Mouse (Mus musculus) c-Kit-negative CD71-positive TER-119-positive erythroid progenitor cells, embryonic 14.5 days (primary cell): ENCODE measurements around the gene Arhgef1.
A peak's percentile ranks its signal among the peaks of the same experiment; 100 is the strongest.

Experiments
- DNase-seq: peaks from one replicate; pipeline ENCODE4 v3.0.0-alpha.2; 2013; ENCODE audit warnings: low read depth, low spot score

Arhgef1 gene

DNA sequence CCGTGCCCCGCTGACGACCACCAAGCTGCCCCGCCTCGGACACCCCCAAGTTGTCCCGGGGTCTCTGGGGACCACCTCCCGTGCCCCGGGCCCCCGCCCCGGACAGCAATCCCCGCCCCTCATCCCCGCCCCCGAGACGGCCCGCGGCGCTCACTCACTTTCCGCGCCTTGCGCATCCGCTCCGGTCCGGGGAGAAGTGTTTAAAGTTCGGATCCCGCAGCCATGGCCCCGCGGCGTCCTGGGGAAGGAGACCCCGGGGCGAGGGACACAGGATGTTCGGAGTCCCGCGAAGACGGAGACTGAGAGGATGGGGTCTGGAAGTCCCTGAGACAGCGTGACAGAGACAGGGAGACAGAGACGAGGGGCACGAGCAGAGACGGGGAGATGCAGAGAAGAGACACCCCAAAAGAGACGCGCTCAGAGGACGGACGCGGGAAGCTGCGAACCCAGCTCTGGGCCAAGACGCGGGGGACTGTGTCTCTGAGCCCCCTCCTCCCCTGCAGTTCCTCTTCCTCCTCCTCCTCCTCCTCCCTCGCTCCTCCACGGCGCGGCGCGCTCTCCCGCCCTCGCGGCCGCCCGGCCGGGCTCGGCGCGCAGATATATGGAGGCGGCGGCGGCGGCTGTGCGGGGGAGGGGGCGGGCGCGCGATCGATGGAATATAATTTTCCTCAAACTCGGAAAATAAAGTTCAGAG is 41.7 kb downstream of the Arhgef1 start, which contains the start of gene Gm4881:
TSS of gene Gm4881 (minus strand) at position 238 of the 694 bp plus-strand sequence.
- DNase-seq = no peak

- no peak for DNase-seq
Measured at GRCm38 (mm10) chr7:24947316-24948048, 44.8 kb downstream of the Arhgef1 start.

GRCm38 (mm10) chr7:24948774-24949173 is 46.1 kb downstream of the Arhgef1 start:
- no peak for DNase-seq

DNA sequence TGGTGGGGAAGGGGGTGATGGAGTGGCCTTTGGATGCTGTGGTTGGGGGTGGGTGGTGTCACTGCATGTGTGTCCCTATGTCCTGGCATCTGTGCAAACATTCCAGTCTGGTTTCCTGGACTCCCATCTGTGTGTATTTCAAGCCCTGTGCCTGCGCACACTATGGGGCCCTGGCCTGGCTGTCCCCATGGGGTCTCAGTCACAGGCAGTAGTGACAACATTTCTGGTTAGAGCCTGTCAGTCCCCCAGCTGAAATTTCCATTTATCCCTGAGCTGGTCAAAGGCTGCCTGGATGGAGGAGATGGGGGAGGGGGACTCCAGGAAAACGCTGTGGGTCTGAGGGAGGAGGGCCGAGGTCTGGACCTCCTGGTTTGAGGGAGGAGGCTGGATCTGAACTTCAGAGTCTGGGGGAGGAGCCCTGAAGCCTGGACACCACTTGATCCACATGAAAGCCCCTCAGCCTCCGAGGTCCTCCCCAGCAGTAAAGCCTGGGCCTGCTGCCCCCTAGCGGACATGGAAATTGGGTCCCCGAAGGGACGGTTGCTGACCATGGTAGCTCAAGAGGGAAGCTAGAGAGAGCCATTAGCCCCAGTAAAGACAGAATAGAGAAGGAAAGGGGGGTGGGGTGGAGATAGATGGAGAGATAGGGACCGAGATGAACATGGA is 47.4 kb downstream of the Arhgef1 start:
- DNase-seq = no peak

DNA sequence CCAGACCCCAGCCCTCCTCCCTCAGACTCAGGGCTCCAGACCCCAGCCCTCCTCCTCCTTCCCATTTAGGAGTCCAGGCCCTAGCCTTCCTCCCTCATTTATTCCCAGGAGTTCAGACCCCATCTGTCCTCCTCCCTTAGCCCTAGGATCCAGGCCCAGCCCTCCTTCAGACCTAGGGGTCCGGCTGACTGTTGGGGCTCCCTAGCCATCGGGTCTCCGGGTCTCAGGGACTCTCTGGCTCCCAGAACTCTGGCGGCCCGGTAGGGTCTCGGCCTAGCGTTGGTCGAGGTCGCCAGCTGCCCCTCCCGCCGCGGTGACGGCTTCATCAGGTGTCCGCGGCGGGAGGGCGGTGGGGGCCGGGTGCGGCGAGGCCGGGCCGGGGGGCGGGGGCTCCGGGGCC is 51.3 kb downstream of the Arhgef1 start:
- DNase-seq = no peak

GRCm38 (mm10) chr7:24954450-24954849 is 51.7 kb downstream of the Arhgef1 start:
- DNase-seq = no peak

GRCm38 (mm10) chr7:24955226-24955625 is 52.5 kb downstream of the Arhgef1 start:
- no peak for DNase-seq

- DNase-seq = no peak
Measured at GRCm38 (mm10) chr7:24964288-24964687, 61.6 kb downstream of the Arhgef1 start.

GRCm38 (mm10) chr7:24964897-24965535 is 62.3 kb downstream of the Arhgef1 start:
- peak; percentile 36 for DNase-seq

GRCm38 (mm10) chr7:24967966-24968365 is 65.3 kb downstream of the Arhgef1 start:
- DNase-seq = no peak

GRCm38 (mm10) chr7:24968463-24968862 is 65.8 kb downstream of the Arhgef1 start:
- no peak for DNase-seq

- no peak for DNase-seq
Measured at GRCm38 (mm10) chr7:24969805-24970204, 67.1 kb downstream of the Arhgef1 start.

GRCm38 (mm10) chr7:24970341-24970740 is 67.6 kb downstream of the Arhgef1 start:
- DNase-seq = no peak

DNA sequence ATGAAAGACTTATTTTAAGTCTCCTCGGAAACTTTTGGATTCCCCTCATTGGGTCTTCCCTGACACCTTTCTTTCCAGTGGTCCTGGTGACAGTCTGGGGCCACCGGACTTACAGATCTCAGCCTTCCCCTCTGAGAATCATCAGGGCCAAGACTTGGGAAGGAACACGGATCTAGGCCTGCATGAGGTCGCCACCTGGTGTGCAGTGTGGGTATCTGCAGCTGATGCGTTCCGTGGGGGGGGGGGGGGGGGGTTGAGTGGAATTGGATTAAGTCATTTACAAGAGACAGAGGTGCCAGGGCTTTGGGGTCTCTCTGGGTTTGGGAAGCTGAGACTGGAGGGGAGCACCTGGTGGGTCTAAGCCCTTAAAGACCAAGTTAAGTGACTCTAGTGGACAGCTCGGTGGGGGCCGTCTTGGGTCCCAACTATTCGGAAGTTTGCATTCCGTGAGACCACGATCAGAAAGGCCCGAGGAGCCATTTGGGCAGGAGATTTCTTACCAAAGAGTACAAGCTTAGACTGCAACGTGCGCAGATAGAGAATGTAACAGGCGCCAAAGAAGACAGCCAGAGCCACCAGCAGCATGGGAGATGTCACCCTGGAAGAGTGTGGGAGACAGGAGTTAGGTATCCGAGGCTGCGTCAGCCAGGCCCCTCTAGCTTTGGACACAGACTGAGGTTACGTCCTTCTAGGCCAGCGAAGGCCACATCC is 68.7 kb downstream of the Arhgef1 start:
- DNase-seq = peak; percentile 51

- peak; percentile 84 for DNase-seq
Measured at GRCm38 (mm10) chr7:24971972-24972893, 69.5 kb downstream of the Arhgef1 start, which contains the start of gene Rabac1. Gene Rabac1 (minus strand): TSS chr7:24972754.

DNA sequence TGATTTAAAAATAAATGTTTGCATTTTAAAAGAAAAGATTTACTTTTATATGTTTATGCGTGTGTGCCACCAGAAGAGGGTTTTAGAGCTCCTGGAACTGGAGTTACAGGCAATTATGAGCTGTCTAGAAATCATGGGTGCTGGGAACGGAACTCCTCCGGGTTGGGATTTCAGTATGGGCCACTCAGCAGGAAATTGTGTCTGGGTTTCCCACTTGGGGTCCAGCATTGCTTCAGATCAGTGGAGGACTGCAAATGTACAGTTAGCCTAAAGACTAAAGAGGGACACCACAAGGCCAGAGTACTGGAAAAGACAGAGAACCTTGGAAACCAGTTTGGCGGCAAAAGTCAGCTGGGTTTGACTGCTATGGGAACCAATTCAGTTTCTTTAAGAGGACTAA is 70.5 kb downstream of the Arhgef1 start:
- no peak for DNase-seq

GRCm38 (mm10) chr7:24973902-24974301 is 71.2 kb downstream of the Arhgef1 start:
- DNase-seq = no peak

DNA sequence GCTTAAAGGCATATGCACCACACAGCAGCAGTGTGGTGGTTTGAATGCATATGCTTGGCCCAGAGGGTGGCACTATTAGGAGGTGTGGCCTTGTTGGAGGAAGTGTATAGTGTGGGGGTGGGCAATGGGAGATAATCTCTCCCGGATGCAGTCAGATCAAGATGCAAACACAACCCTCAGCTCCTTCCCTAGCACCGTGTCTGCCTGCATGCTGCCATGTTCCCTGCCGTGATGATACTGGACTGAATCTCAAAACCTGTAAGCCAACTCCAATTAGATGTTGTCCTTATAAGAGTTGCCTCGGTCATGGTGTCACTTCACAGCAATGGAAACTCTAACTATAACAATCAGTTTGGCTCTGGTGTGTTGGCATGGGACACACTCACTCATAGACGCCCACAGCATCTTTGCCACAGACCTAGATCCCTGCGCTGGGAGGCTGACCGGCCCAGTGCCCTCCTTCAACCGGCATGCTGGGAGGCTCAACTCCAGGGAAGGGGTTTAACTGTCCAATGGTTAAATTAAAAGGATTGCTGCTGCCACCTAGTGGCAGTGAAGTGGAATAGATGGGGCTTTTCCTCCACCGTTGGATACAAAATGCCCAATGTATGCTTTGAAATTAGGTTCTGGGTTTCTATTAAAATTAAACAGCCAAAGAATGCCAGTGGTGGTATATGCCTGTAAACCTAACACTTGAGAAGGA is 72.3 kb downstream of the Arhgef1 start:
- peak; percentile 36 for DNase-seq
